Mouse (Mus musculus) kidney, postnatal 0 days (tissue): ENCODE data around the gene Cpeb3. TPM values are rescaled to one million over a fixed set of nuclear protein-coding genes. Genes with fewer than 3 reads are reported as not detected.

Source experiments
- ATAC-seq: fragments of 200-750 bp; cut with Nextera tagmentation; replicated peaks from 2 replicates; pipeline ENCODE4 v1.8.0; 2017; ENCODE audit warnings: low read depth, moderate number of reproducible peaks, moderate TSS enrichment, moderate library complexity; ENCODE audit not compliant: low FRiP score
- DNase-seq: peaks from one replicate; pipeline ENCODE4 v3.0.0-alpha.2; 2016; ENCODE audit warnings: low spot score
- H3K27ac ChIP-seq: fragments of 300-500 bp; sonication (generic); 2 replicates; pipeline ENCODE4 v1.5.1; 2014; ENCODE audit warnings: mild to moderate bottlenecking
- H3K27me3 ChIP-seq: fragments of 300-500 bp; sonication (generic); 2 replicates; pipeline ENCODE4 v1.6.1; 2014; ENCODE audit warnings: low read length, mixed read lengths; ENCODE audit not compliant: insufficient read depth
- H3K36me3 ChIP-seq: fragments of 300-500 bp; sonication (generic); 2 replicates; pipeline ENCODE4 v1.6.1; 2014; ENCODE audit warnings: low read length, mixed read lengths; ENCODE audit not compliant: insufficient read depth
- H3K4me1 ChIP-seq: fragments of 300-500 bp; sonication (generic); replicated peaks from 2 replicates; pipeline ENCODE4 v1.6.1; 2014; ENCODE audit warnings: antibody characterized with exemption, low read length, mixed read lengths; ENCODE audit not compliant: insufficient read depth
- H3K4me2 ChIP-seq: fragments of 300-500 bp; sonication (generic); 2 replicates; pipeline ENCODE4 v1.6.1; 2014; ENCODE audit warnings: mild to moderate bottlenecking, low read length, moderate library complexity, mixed read lengths
- H3K4me3 ChIP-seq: fragments of 300-500 bp; sonication (generic); replicated peaks from 2 replicates; pipeline ENCODE4 v1.5.1; 2014; ENCODE audit warnings: low read depth, low read length
- H3K9ac ChIP-seq: fragments of 300-500 bp; sonication (generic); 2 replicates; pipeline ENCODE4 v1.6.1; 2014; ENCODE audit warnings: low read depth, low read length
- H3K9me3 ChIP-seq: fragments of 300-500 bp; sonication (generic); replicated peaks from 2 replicates; pipeline ENCODE4 v1.6.1; 2016; ENCODE audit warnings: low read length, inconsistent platforms, mixed read lengths
- CTCF ChIP-seq: IDR thresholded peaks from 2 replicates; pipeline ENCODE4 v1.5.1; 2016; ENCODE audit warnings: antibody characterized with exemption, low read depth, mild to moderate bottlenecking, moderate library complexity
- WGBS: fragments of 180-500 bp; shearing (Covaris S2); extraction: QIAGEN DNeasy Blood & Tissue Kit; methylation state at CpG from one replicate; pipeline ENCODE4 v1.1.7; 2014; 5-methylcytosine and 5-hydroxymethylcytosine counted together
- polyA plus RNA-seq: library from polyadenylated mRNA; unstranded; fragments of >200 nt; fragmentation: Nextera tagmentation; extraction: Ambion mirVana; gene quantifications from 2 replicates; pipeline ENCODE4 v1.2.1, GENCODE M21; 2015

Cpeb3 gene
- polyA plus RNA-seq, 1 experiment from 2014 or later: 2.1 TPM

GRCm38 (mm10) chr19:37225197-37225862 lies 16.9 kb upstream of the Cpeb3 start:
- Histone ChIP-seq H3K4me1 (no peaks in the 10 kb centered on the region), H3K27ac (no peak overlapping the region), H3K36me3 (peaks cover 7% of the 10 kb centered on the region; the same call in 1 of the 2 replicates), H3K4me2 (no peak overlapping the region), H3K9ac (no peak overlapping the region), H3K4me3 (no peak overlapping the region), H3K27me3 (no peaks in the 10 kb centered on the region), H3K9me3 (no peaks in the 10 kb centered on the region)
- ATAC-seq (no peak), DNase-seq (no peak)
- no peak for TF ChIP-seq CTCF
- 83% methylated on average over 6 of the region's 6 CpGs for WGBS

GRCm38 (mm10) chr19:37214711-37215110 lies 6.3 kb upstream of the Cpeb3 start:
- no peak overlapping the region for H3K27ac ChIP-seq
- WGBS: 60% methylated on average over 2 of the region's 2 CpGs
- H3K9me3 ChIP-seq: no peaks in the 10 kb centered on the region
- ATAC-seq (no peak), DNase-seq (peak; percentile 15)
- no peak overlapping the region for H3K4me3 ChIP-seq
- peaks cover 34% of the 10 kb centered on the region for H3K36me3 ChIP-seq
- no peak for TF ChIP-seq CTCF
- no peak overlapping the region for H3K4me2 ChIP-seq
- H3K9ac ChIP-seq: no peak overlapping the region
- 0 out of 2 replicates have a peak, but pooled peaks cover 1% of the 10 kb centered on the region for H3K4me1 ChIP-seq
- H3K27me3 ChIP-seq: no peaks in the 10 kb centered on the region

GRCm38 (mm10) chr19:37211416-37211815 lies 3.0 kb upstream of the Cpeb3 start:
- Histone ChIP-seq H3K9me3 (no peaks in the 10 kb centered on the region), H3K36me3 (0 out of 2 replicates have a peak, but pooled peaks cover 17% of the 10 kb centered on the region), H3K4me2 (no peak overlapping the region), H3K27me3 (no peaks in the 10 kb centered on the region), H3K4me3 (no peak overlapping the region), H3K9ac (no peak overlapping the region), H3K27ac (no peak overlapping the region), H3K4me1 (0 out of 2 replicates have a peak, but pooled peaks cover 7% of the 10 kb centered on the region)
- WGBS: 79% methylated on average over 3 of the region's 3 CpGs
- no peak for DNase-seq
- ATAC-seq: no peak
- TF ChIP-seq CTCF: no peak

GRCm38 (mm10) chr19:37210457-37210856 lies 2.1 kb upstream of the Cpeb3 start:
- Histone ChIP-seq H3K27me3 (no peaks in the 10 kb centered on the region), H3K4me1 (0 out of 2 replicates have a peak, but pooled peaks cover 7% of the 10 kb centered on the region), H3K9me3 (no peaks in the 10 kb centered on the region), H3K4me2 (no peak overlapping the region), H3K9ac (no peak overlapping the region), H3K4me3 (no peak overlapping the region), H3K27ac (no peak overlapping the region), H3K36me3 (0 out of 2 replicates have a peak, but pooled peaks cover 12% of the 10 kb centered on the region)
- TF ChIP-seq CTCF: no peak
- ATAC-seq (no peak), DNase-seq (no peak)
- 91% methylated on average over 4 of the region's 4 CpGs for WGBS

- TF ChIP-seq CTCF: peak; percentile 42
- H3K4me3 ChIP-seq: no peak overlapping the region
- WGBS: 85% methylated on average over 8 of the region's 8 CpGs
Observed at GRCm38 (mm10) chr19:37209467-37210128, 1.2 kb upstream of the Cpeb3 start.

GRCm38 (mm10) chr19:37208986-37209385 lies 585 bp upstream of the Cpeb3 start:
- H3K4me2 ChIP-seq: peak overlapping the region; percentile 82
- TF ChIP-seq CTCF: no peak
- ATAC-seq (no peak), DNase-seq (no peak)
- peak overlapping the region; percentile 84 for H3K4me3 ChIP-seq
- no peaks in the 10 kb centered on the region for H3K9me3 ChIP-seq
- H3K27me3 ChIP-seq: no peaks in the 10 kb centered on the region
- 49% methylated on average over 7 of the region's 7 CpGs for WGBS
- H3K4me1 ChIP-seq: 0 out of 2 replicates have a peak, but pooled peaks cover 7% of the 10 kb centered on the region
- no peak overlapping the region for H3K27ac ChIP-seq
- H3K9ac ChIP-seq: no peak overlapping the region
- 0 out of 2 replicates have a peak, but pooled peaks cover 12% of the 10 kb centered on the region for H3K36me3 ChIP-seq

More at GRCm38 (mm10) chr19:37209467-37210128, 1.2 kb upstream of the Cpeb3 start:
- Histone ChIP-seq H3K4me2 (peak overlapping the region; percentile 82; the same call in 1 of the 2 replicates), H3K4me1 (0 out of 2 replicates have a peak, but pooled peaks cover 7% of the 10 kb centered on the region), H3K9ac (no peak overlapping the region), H3K27me3 (no peaks in the 10 kb centered on the region), H3K36me3 (0 out of 2 replicates have a peak, but pooled peaks cover 12% of the 10 kb centered on the region), H3K27ac (no peak overlapping the region), H3K9me3 (no peaks in the 10 kb centered on the region)
- DNase-seq: no peak
- ATAC-seq: no peak
